Mouse (Mus musculus) CD4-positive, CD25-positive, alpha-beta regulatory T cell, adult 4 months (primary cell): Measurements from ENCODE around the gene Grn. TPM values are rescaled to one million over a fixed set of nuclear protein-coding genes. Genes with fewer than 3 reads are reported as not detected.

ENCODE experiments used
- ATAC-seq: one replicate; pipeline ENCODE4 v1.8.0; 2017
- polyA plus RNA-seq, 2 experiments: library from polyadenylated mRNA; unstranded; fragments of 100-300 nt; shearing (Covaris generic); gene quantifications; one replicate each; pipeline ENCODE4 v1.2.1; 2017

Grn gene
- polyA plus RNA-seq, 2 experiments from 2014 or later: 23.3 to 51.4 TPM

GRCm38 (mm10) chr11:102425555-102426316 is 4.4 kb upstream of the Grn start:
- ATAC-seq: no peak

- peak; percentile 19 for ATAC-seq
Observed at GRCm38 (mm10) chr11:102428981-102429540, 1.1 kb upstream of the Grn start.

- no peak for ATAC-seq
Observed at GRCm38 (mm10) chr11:102429551-102429950, 564 bp upstream of the Grn start.

GRCm38 (mm10) chr11:102431018-102431645 is 1.0 kb downstream of the Grn start:
- ATAC-seq: peak; percentile 63

- ATAC-seq: no peak
Observed at GRCm38 (mm10) chr11:102431728-102432114, 1.6 kb downstream of the Grn start.

GRCm38 (mm10) chr11:102432115-102432843 is 2.2 kb downstream of the Grn start:
- ATAC-seq: peak; percentile 43

GRCm38 (mm10) chr11:102432896-102433295 is 2.8 kb downstream of the Grn start:
- no peak for ATAC-seq

- no peak for ATAC-seq
Observed at GRCm38 (mm10) chr11:102433866-102434265, 3.8 kb downstream of the Grn start.

- peak; percentile 54 for ATAC-seq
Observed at GRCm38 (mm10) chr11:102434406-102434805, 4.3 kb downstream of the Grn start.

GRCm38 (mm10) chr11:102434816-102435705 is 4.9 kb downstream of the Grn start:
- ATAC-seq: no peak

- no peak for ATAC-seq
Observed at GRCm38 (mm10) chr11:102435754-102436470, 5.8 kb downstream of the Grn start.

- ATAC-seq: no peak
Observed at GRCm38 (mm10) chr11:102436471-102436790, 6.3 kb downstream of the Grn start.

- no peak for ATAC-seq
Observed at GRCm38 (mm10) chr11:102437120-102438061, 7.3 kb downstream of the Grn start.

- no peak for ATAC-seq
Observed at GRCm38 (mm10) chr11:102438212-102439092, 8.3 kb downstream of the Grn start.

- ATAC-seq: no peak
Observed at GRCm38 (mm10) chr11:102439093-102440082, 9.3 kb downstream of the Grn start.

GRCm38 (mm10) chr11:102440255-102440654 is 10.1 kb downstream of the Grn start:
- no peak for ATAC-seq

- ATAC-seq: no peak
Observed at GRCm38 (mm10) chr11:102441434-102441833, 11.3 kb downstream of the Grn start.

- no peak for ATAC-seq
Observed at GRCm38 (mm10) chr11:102442089-102442488, 12.0 kb downstream of the Grn start.
